30 mouse cellular contexts compared by ENCODE assay signal in genomic region chr17:12847736-12848135, GRCm38 (mm10). TPM values are rescaled to one million over a fixed set of nuclear protein-coding genes. Genes with fewer than 3 reads are reported as not detected.
DNase-seq lines count a peak whose midpoint lies in the region; ATAC-seq and TF ChIP-seq lines count a peak whose summit lies in the region.
"Had no signal": no experiment of that assay in that cellular context is flagged by ENCODE, and none has a peak within 500 bp of the region (broad histone marks: within the 10 kb centered on the region; RNA-seq: fewer than 3 reads in every experiment).

No protein-coding gene starts in this region.

- peak; percentile 23 for DNase-seq in forebrain, embryonic 11.5 days (ENCODE audit: low spot score)
- DNase-seq in heart, embryonic 10.5 days (ENCODE audit: low spot score): peak; percentile 57
- DNase-seq in heart, postnatal 10 days: no peak
- peak; percentile 24 for DNase-seq in ZHBTc4 (ENCODE audit: low read depth, low spot score)
- DNase-seq in adrenal gland, postnatal 10 days: no peak
- DNase-seq: adrenal gland, adult 2 months; adrenal gland, postnatal 14 days; B cell, adult 2 months; cerebellum, adult 11 months; cerebellum, adult 18-20 months; cerebellum, adult 8-10 months; cerebellum, adult 9-11 months; cerebellum, postnatal 14 days; cerebellum, postnatal 36 days; embryo, embryonic 11 days had no signal

- TF ChIP-seq POLR2A in ES-Bruce4 (IDR thresholded peaks at IDR 0.05; ENCODE audit: insufficient read depth, low read length): no peak

- no peaks in the 10 kb centered on the region for H3K36me3 ChIP-seq in forebrain, embryonic 11.5 days (ENCODE audit: control insufficient read depth, insufficient read depth, low read length)
- no peaks in the 10 kb centered on the region for H3K36me3 ChIP-seq in forebrain, embryonic 15.5 days
- H3K36me3 ChIP-seq in heart, embryonic 10.5 days: no peaks in the 10 kb centered on the region
- no peaks in the 10 kb centered on the region for H3K36me3 ChIP-seq in ES-Bruce4 (ENCODE audit: control insufficient read depth, insufficient read depth, low read length, poor library complexity, severe bottlenecking)
- H3K36me3 ChIP-seq: embryonic facial prominence, embryonic 13.5 days; embryonic facial prominence, embryonic 15.5 days; forebrain, embryonic 10.5 days; G1E had no signal

- intact Hi-C loops in heart, postnatal 10 days (cut with DNase I): no loop called here

- H3K4me3 ChIP-seq in forebrain, embryonic 11.5 days (ENCODE audit: low read depth, low read length): no peak overlapping the region
- no peak overlapping the region for H3K4me3 ChIP-seq in forebrain, embryonic 15.5 days
- H3K4me3 ChIP-seq in heart, embryonic 10.5 days: no peak overlapping the region
- no peak overlapping the region for H3K4me3 ChIP-seq in ES-Bruce4 (ENCODE audit: low read depth, low read length)
- H3K4me3 ChIP-seq: embryonic facial prominence, embryonic 13.5 days; embryonic facial prominence, embryonic 15.5 days; erythroblast, embryonic 14.5 days; forebrain, embryonic 10.5 days; forebrain, embryonic 13.5 days had no signal

- no peaks in the 10 kb centered on the region for H3K4me1 ChIP-seq in forebrain, embryonic 11.5 days (replicated peaks; ENCODE audit: control insufficient read depth, insufficient read depth, low read length)
- no peaks in the 10 kb centered on the region for H3K4me1 ChIP-seq in forebrain, embryonic 15.5 days
- H3K4me1 ChIP-seq in heart, embryonic 10.5 days: no peaks in the 10 kb centered on the region
- peaks cover under 1% of the 10 kb centered on the region for H3K4me1 ChIP-seq in ES-Bruce4 (ENCODE audit: control insufficient read depth, insufficient read depth, low read length)
- H3K4me1 ChIP-seq: forebrain, embryonic 13.5 days had no signal

- WGBS in forebrain, embryonic 11.5 days: 73% methylated on average over 4 of the region's 4 CpGs
- 65% methylated on average over 4 of the region's 4 CpGs for WGBS in forebrain, embryonic 15.5 days
- 52% methylated on average over 4 of the region's 4 CpGs for WGBS in heart, embryonic 10.5 days

- H3K9me3 ChIP-seq in forebrain, embryonic 11.5 days (ENCODE audit: control insufficient read depth, low read length): no peaks in the 10 kb centered on the region
- H3K9me3 ChIP-seq in forebrain, embryonic 15.5 days: no peaks in the 10 kb centered on the region
- H3K9me3 ChIP-seq in heart, embryonic 10.5 days: no peaks in the 10 kb centered on the region
- no peaks in the 10 kb centered on the region for H3K9me3 ChIP-seq in ES-Bruce4 (replicated peaks; ENCODE audit: control insufficient read depth, insufficient read depth, low read length, poor library complexity, severe bottlenecking)
- H3K9me3 ChIP-seq: embryonic facial prominence, embryonic 13.5 days; embryonic facial prominence, embryonic 15.5 days; forebrain, embryonic 10.5 days; forebrain, embryonic 13.5 days; G1E had no signal

- no peak for TF ChIP-seq CTCF in ES-Bruce4 (IDR thresholded peaks at IDR 0.05; ENCODE audit: low read depth, low read length)

- H3K27ac ChIP-seq in forebrain, embryonic 11.5 days (ENCODE audit: low read depth, low read length): no peak overlapping the region
- no peak overlapping the region for H3K27ac ChIP-seq in forebrain, embryonic 15.5 days (replicated peaks)
- no peak overlapping the region for H3K27ac ChIP-seq in heart, embryonic 10.5 days
- H3K27ac ChIP-seq in ES-Bruce4 (ENCODE audit: insufficient read depth, low read length): no peak overlapping the region
- H3K27ac ChIP-seq: embryonic facial prominence, embryonic 13.5 days; embryonic facial prominence, embryonic 15.5 days; forebrain, embryonic 10.5 days; forebrain, embryonic 13.5 days had no signal

- TF ChIP-seq EP300 in ES-Bruce4 (IDR thresholded peaks at IDR 0.05; ENCODE audit: insufficient read depth, low read depth, low read length): 0 out of 2 replicates have a peak, but pooled peaks have one; percentile 30

- no peak for ATAC-seq in forebrain, embryonic 11.5 days (replicated peaks; ENCODE audit: low FRiP score)
- no peak for ATAC-seq in forebrain, embryonic 15.5 days (replicated peaks)
- ATAC-seq: CD4-positive, CD25-positive, alpha-beta regulatory T cell, adult 4 months; forebrain, embryonic 13.5 days; forebrain, embryonic 16.5 days; Patski had no signal

- no peaks in the 10 kb centered on the region for H3K27me3 ChIP-seq in forebrain, embryonic 11.5 days (ENCODE audit: control insufficient read depth, insufficient read depth, low read length)
- H3K27me3 ChIP-seq in forebrain, embryonic 15.5 days: no peaks in the 10 kb centered on the region
- H3K27me3 ChIP-seq in heart, embryonic 10.5 days (ENCODE audit: insufficient read depth, poor library complexity, severe bottlenecking): 0 out of 2 replicates have a peak, but pooled peaks cover 5% of the 10 kb centered on the region
- no peaks in the 10 kb centered on the region for H3K27me3 ChIP-seq in ES-Bruce4 (ENCODE audit: control insufficient read depth, insufficient read depth, low read length, poor library complexity, severe bottlenecking)
- H3K27me3 ChIP-seq: CH12.LX; embryonic facial prominence, embryonic 13.5 days; embryonic facial prominence, embryonic 15.5 days; forebrain, embryonic 13.5 days had no signal

- H3K9ac ChIP-seq in forebrain, embryonic 11.5 days (ENCODE audit: low read length): no peak overlapping the region
- H3K9ac ChIP-seq in forebrain, embryonic 15.5 days (replicated peaks): no peak overlapping the region
- no peak overlapping the region for H3K9ac ChIP-seq in ES-Bruce4 (ENCODE audit: low read depth, poor library complexity, severe bottlenecking)
- H3K9ac ChIP-seq: embryonic facial prominence, embryonic 13.5 days; embryonic facial prominence, embryonic 15.5 days; forebrain, embryonic 13.5 days had no signal

- H3K4me2 ChIP-seq in forebrain, embryonic 11.5 days (ENCODE audit: low read depth, low read length, severe bottlenecking): no peak overlapping the region
- H3K4me2 ChIP-seq in forebrain, embryonic 15.5 days (replicated peaks): no peak overlapping the region
- H3K4me2 ChIP-seq: embryonic facial prominence, embryonic 13.5 days; embryonic facial prominence, embryonic 15.5 days; forebrain, embryonic 13.5 days had no signal

RNA-seq across cellular contexts. Expression of gene Mas1, which starts 20.2 kb away (rescaled TPM):
- 0.29 TPM in 1 of 2 replicates, not detected in the other for polyA plus RNA-seq in forebrain, embryonic 11.5 days (2014; fragmentation: Nextera tagmentation; extraction: Ambion mirVana)
- 0.23 and 0.28 TPM in 2 replicates for polyA plus RNA-seq in forebrain, embryonic 15.5 days (2015; fragmentation: Nextera tagmentation; extraction: Ambion mirVana)
- 0.30 and 0.36 TPM in 2 replicates for polyA plus RNA-seq in heart, embryonic 10.5 days (2016; fragmentation: Nextera tagmentation; extraction: Ambion mirVana)
- total RNA-seq in heart, postnatal 10 days (2021): under 1 TPM; 0.22 to 0.50 TPM
- 0.25 and 0.44 TPM in 2 replicates for polyA plus RNA-seq in ES-Bruce4 (2011; ENCODE audit: insufficient read depth, insufficient read length, low read depth, missing spikeins)
- total RNA-seq in adrenal gland, postnatal 10 days (2021): under 1 TPM in 1 of 2 experiments, not detected in 1; 0.60 TPM
- total RNA-seq: adrenal gland, adult 2 months; adrenal gland, postnatal 14 days; adrenal gland, postnatal 4 days; CH12.LX; common myeloid progenitor, adult 5-6 weeks; G1E had no signal
- polyA plus RNA-seq: adrenal gland, adult 2 months; erythroblast, embryonic 14.5 days; forebrain, embryonic 13.5 days; G1E; Patski had no signal

RNA-seq across cellular contexts. Expression of gene Mrgprh, which starts 28.1 kb away (rescaled TPM):
- not detected in 2 replicates for polyA plus RNA-seq in forebrain, embryonic 11.5 days (2014; fragmentation: Nextera tagmentation; extraction: Ambion mirVana)
- not detected in 2 replicates for polyA plus RNA-seq in forebrain, embryonic 15.5 days (2015; fragmentation: Nextera tagmentation; extraction: Ambion mirVana)
- 0.07 TPM in 1 of 2 replicates, not detected in the other for polyA plus RNA-seq in heart, embryonic 10.5 days (2016; fragmentation: Nextera tagmentation; extraction: Ambion mirVana)
- 1 to 10 TPM; 1.9 to 2.1 TPM for total RNA-seq in heart, postnatal 10 days (2021)
- not detected in 2 replicates for polyA plus RNA-seq in ES-Bruce4 (2011; ENCODE audit: insufficient read depth, insufficient read length, low read depth, missing spikeins)
- under 1 TPM; 0.27 to 0.58 TPM for total RNA-seq in adrenal gland, postnatal 10 days (2021)
- total RNA-seq: CH12.LX; common myeloid progenitor, adult 5-6 weeks had no signal
- polyA plus RNA-seq: adrenal gland, adult 2 months; CD4-positive, CD25-positive, alpha-beta regulatory T cell, adult 4 months; embryonic facial prominence, embryonic 11.5 days; embryonic facial prominence, embryonic 13.5 days; erythroblast, embryonic 14.5 days; forebrain, embryonic 10.5 days; forebrain, embryonic 13.5 days; forebrain, embryonic 16.5 days; G1E; Patski had no signal

Comparison
In these comparisons a context has a peak if more than half of its experiments do, and no peak if none do; other contexts are left out.
1. DNase-seq: peak in forebrain, embryonic 11.5 days (single experiment), heart, embryonic 10.5 days (single experiment) and ZHBTc4 (single experiment); none in heart, postnatal 10 days (0 of 2) and adrenal gland, postnatal 10 days (single experiment).